Mouse (Mus musculus) lung, adult 2 months (tissue): ENCODE measurements around the gene Mast4.

Source experiments
- CTCF ChIP-seq: fragments of 200-500 bp; IDR thresholded peaks from 2 replicates; pipeline ENCODE4 v1.5.1; 2011; ENCODE audit warnings: mild to moderate bottlenecking, low read length, control low read depth; ENCODE audit not compliant: insufficient read depth
- POLR2A ChIP-seq: fragments of 200-500 bp; IDR thresholded peaks from 2 replicates; pipeline ENCODE4 v1.6.1; 2011; ENCODE audit warnings: low read depth, mild to moderate bottlenecking, control low read depth, low read length, borderline replicate concordance; ENCODE audit errors: extremely low read depth

GRCm38 (mm10) chr13:102874465-102875143, 459.7 kb downstream of the Mast4 start:
- TF ChIP-seq POLR2A (no peak), CTCF (no peak)
